Mouse (Mus musculus) embryonic fibroblast, embryonic 13.5 days (primary cell): Measurements from ENCODE around the gene Dennd5a.

Experiments
- CTCF ChIP-seq: IDR thresholded peaks from 2 replicates; pipeline ENCODE4 v1.5.1; 2011; ENCODE audit warnings: mild to moderate bottlenecking, control low read depth, low read length, moderate library complexity, borderline replicate concordance; ENCODE audit not compliant: insufficient read depth
- POLR2A ChIP-seq: IDR thresholded peaks from 2 replicates; pipeline ENCODE4 v1.6.1; 2011; ENCODE audit warnings: low read depth, mild to moderate bottlenecking, control low read depth, low read length, moderate library complexity

DNA sequence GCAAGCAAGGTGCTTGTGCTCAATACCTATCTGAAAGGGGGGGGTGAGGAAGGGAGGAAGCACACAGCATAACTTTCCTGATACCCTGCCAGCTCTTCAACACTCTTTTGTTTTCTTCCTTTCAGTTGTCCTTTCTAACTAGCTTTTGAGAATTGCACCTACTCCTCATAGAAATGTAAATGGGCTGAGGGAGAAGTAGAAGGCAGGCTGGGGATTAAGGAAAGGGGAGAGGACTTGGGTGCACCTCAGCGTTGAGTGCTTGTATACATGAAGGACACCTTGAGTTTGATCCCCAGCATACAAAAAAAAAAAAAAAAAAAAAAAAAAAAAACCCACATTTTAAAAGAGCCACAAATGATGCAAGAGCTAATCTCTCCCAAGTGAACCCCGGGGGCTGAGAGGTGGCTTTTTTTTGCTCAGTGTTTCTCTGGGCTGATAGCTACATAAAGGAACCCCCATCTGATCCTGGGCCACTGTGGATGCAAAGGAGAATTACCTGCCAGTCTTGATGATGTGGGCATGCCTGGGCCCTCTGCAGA, 78.6 kb downstream of the Dennd5a start:
- no peak for TF ChIP-seq POLR2A
- no peak for TF ChIP-seq CTCF
